Mouse (Mus musculus): Measurements from ENCODE around the gene Sec16b. TPM values are rescaled to one million over a fixed set of nuclear protein-coding genes. Genes with fewer than 3 reads are reported as not detected.

Sec16b gene
- polyA plus RNA-seq, 1 experiment = 1.1 TPM

GRCm38 (mm10) chr1:157481666-157482065 is 24.9 kb upstream of the Sec16b start:
- Histone ChIP-seq H3K27ac (ENCODE audit: insufficient read depth, low read length) (no peak overlapping the region), H3K27me3 (ENCODE audit: control insufficient read depth, insufficient read depth, low read length) (no peaks in the 10 kb centered on the region), H3K36me3 (ENCODE audit: control insufficient read depth, insufficient read depth, low read length) (no peaks in the 10 kb centered on the region), H3K4me1 (ENCODE audit: control insufficient read depth, insufficient read depth, insufficient read length) (no peaks in the 10 kb centered on the region), H3K4me3 (ENCODE audit: extremely low read depth, insufficient read depth, insufficient read length) (no peak overlapping the region)
- TF ChIP-seq POLR2A (IDR thresholded peaks at IDR 0.05; ENCODE audit: low read depth, low read length) (no peak), CTCF (IDR thresholded peaks at IDR 0.05; ENCODE audit: extremely low read depth, insufficient read depth, insufficient read length, insufficient replicate concordance) (no peak)
- 86% methylated on average over 6 of the region's 6 CpGs for WGBS
- DNase-seq (ENCODE audit: low read depth in 1 of 2, low spot score in 2 of 2) = no peak

- H3K27me3 ChIP-seq (ENCODE audit: control insufficient read depth, insufficient read depth, low read length) = no peaks in the 10 kb centered on the region
- no peaks in the 10 kb centered on the region for H3K36me3 ChIP-seq (ENCODE audit: control insufficient read depth, insufficient read depth, low read length)
- TF ChIP-seq CTCF (IDR thresholded peaks at IDR 0.05; ENCODE audit: extremely low read depth, insufficient read depth, insufficient read length, insufficient replicate concordance) (no peak), POLR2A (IDR thresholded peaks at IDR 0.05; ENCODE audit: low read depth, low read length) (no peak)
- H3K4me1 ChIP-seq (ENCODE audit: control insufficient read depth, insufficient read depth, insufficient read length) = no peaks in the 10 kb centered on the region
- H3K4me3 ChIP-seq (ENCODE audit: extremely low read depth, insufficient read depth, insufficient read length) = no peak overlapping the region
- H3K27ac ChIP-seq (ENCODE audit: insufficient read depth, low read length) = no peak overlapping the region
- 90% methylated on average over 4 of the region's 4 CpGs for WGBS
- no peak for DNase-seq (ENCODE audit: low read depth in 1 of 2, low spot score in 2 of 2)
Observed at GRCm38 (mm10) chr1:157484161-157484560, 22.4 kb upstream of the Sec16b start.

- Histone ChIP-seq H3K27ac (ENCODE audit: insufficient read depth, low read length) (no peak overlapping the region), H3K27me3 (ENCODE audit: control insufficient read depth, insufficient read depth, low read length) (no peaks in the 10 kb centered on the region), H3K4me1 (ENCODE audit: control insufficient read depth, insufficient read depth, insufficient read length) (no peaks in the 10 kb centered on the region), H3K4me3 (ENCODE audit: extremely low read depth, insufficient read depth, insufficient read length) (no peak overlapping the region), H3K36me3 (ENCODE audit: control insufficient read depth, insufficient read depth, low read length) (no peaks in the 10 kb centered on the region)
- no peak for DNase-seq (ENCODE audit: low read depth in 1 of 2, low spot score in 2 of 2)
- 73% methylated on average over 1 of the region's 1 CpGs for WGBS
- TF ChIP-seq POLR2A (IDR thresholded peaks at IDR 0.05; ENCODE audit: low read depth, low read length) (no peak), CTCF (IDR thresholded peaks at IDR 0.05; ENCODE audit: extremely low read depth, insufficient read depth, insufficient read length, insufficient replicate concordance) (no peak)
Observed at GRCm38 (mm10) chr1:157500657-157501056, 5.9 kb upstream of the Sec16b start.

GRCm38 (mm10) chr1:157501352-157501945 is 5.1 kb upstream of the Sec16b start:
- 83% methylated on average over 6 of the region's 6 CpGs for WGBS
- Histone ChIP-seq H3K36me3 (ENCODE audit: control insufficient read depth, insufficient read depth, low read length) (no peaks in the 10 kb centered on the region), H3K27me3 (ENCODE audit: control insufficient read depth, insufficient read depth, low read length) (no peaks in the 10 kb centered on the region), H3K4me1 (ENCODE audit: control insufficient read depth, insufficient read depth, insufficient read length) (no peaks in the 10 kb centered on the region), H3K4me3 (ENCODE audit: extremely low read depth, insufficient read depth, insufficient read length) (no peak overlapping the region), H3K27ac (ENCODE audit: insufficient read depth, low read length) (no peak overlapping the region)
- DNase-seq (ENCODE audit: low read depth in 1 of 2, low spot score in 2 of 2) = no peak
- no peak for TF ChIP-seq POLR2A (IDR thresholded peaks at IDR 0.05; ENCODE audit: low read depth, low read length)
- TF ChIP-seq CTCF (IDR thresholded peaks at IDR 0.05; ENCODE audit: extremely low read depth, insufficient read depth, insufficient read length, insufficient replicate concordance) = no peak

GRCm38 (mm10) chr1:157503071-157503470 is 3.5 kb upstream of the Sec16b start:
- no peak overlapping the region for H3K27ac ChIP-seq (ENCODE audit: insufficient read depth, low read length)
- no peak for TF ChIP-seq CTCF (IDR thresholded peaks at IDR 0.05; ENCODE audit: extremely low read depth, insufficient read depth, insufficient read length, insufficient replicate concordance)
- no peak for TF ChIP-seq POLR2A (IDR thresholded peaks at IDR 0.05; ENCODE audit: low read depth, low read length)
- H3K4me1 ChIP-seq (ENCODE audit: control insufficient read depth, insufficient read depth, insufficient read length) = no peaks in the 10 kb centered on the region
- no peak overlapping the region for H3K4me3 ChIP-seq (ENCODE audit: extremely low read depth, insufficient read depth, insufficient read length)
- no peaks in the 10 kb centered on the region for H3K36me3 ChIP-seq (ENCODE audit: control insufficient read depth, insufficient read depth, low read length)
- WGBS = 87% methylated on average over 6 of the region's 6 CpGs
- no peaks in the 10 kb centered on the region for H3K27me3 ChIP-seq (ENCODE audit: control insufficient read depth, insufficient read depth, low read length)
- DNase-seq (ENCODE audit: low read depth in 1 of 2, low spot score in 2 of 2) = no peak

- 82% methylated on average over 4 of the region's 4 CpGs for WGBS
- H3K4me1 ChIP-seq (ENCODE audit: control insufficient read depth, insufficient read depth, insufficient read length) = no peaks in the 10 kb centered on the region
- no peaks in the 10 kb centered on the region for H3K27me3 ChIP-seq (ENCODE audit: control insufficient read depth, insufficient read depth, low read length)
- no peak for DNase-seq (ENCODE audit: low read depth in 1 of 2, low spot score in 2 of 2)
- H3K4me3 ChIP-seq (ENCODE audit: extremely low read depth, insufficient read depth, insufficient read length) = no peak overlapping the region
- TF ChIP-seq POLR2A (IDR thresholded peaks at IDR 0.05; ENCODE audit: low read depth, low read length) = no peak
- TF ChIP-seq CTCF (IDR thresholded peaks at IDR 0.05; ENCODE audit: extremely low read depth, insufficient read depth, insufficient read length, insufficient replicate concordance) = no peak
- H3K27ac ChIP-seq (ENCODE audit: insufficient read depth, low read length) = no peak overlapping the region
- H3K36me3 ChIP-seq (ENCODE audit: control insufficient read depth, insufficient read depth, low read length) = no peaks in the 10 kb centered on the region
Observed at GRCm38 (mm10) chr1:157506995-157507595, 567 bp downstream of the Sec16b start.

GRCm38 (mm10) chr1:157507814-157508213 is 1.3 kb downstream of the Sec16b start:
- H3K27me3 ChIP-seq (ENCODE audit: control insufficient read depth, insufficient read depth, low read length) = no peaks in the 10 kb centered on the region
- no peaks in the 10 kb centered on the region for H3K4me1 ChIP-seq (ENCODE audit: control insufficient read depth, insufficient read depth, insufficient read length)
- 85% methylated on average over 5 of the region's 5 CpGs for WGBS
- H3K27ac ChIP-seq (ENCODE audit: insufficient read depth, low read length) = no peak overlapping the region
- no peaks in the 10 kb centered on the region for H3K36me3 ChIP-seq (ENCODE audit: control insufficient read depth, insufficient read depth, low read length)
- DNase-seq (ENCODE audit: low read depth in 1 of 2, low spot score in 2 of 2) = no peak
- TF ChIP-seq CTCF (IDR thresholded peaks at IDR 0.05; ENCODE audit: extremely low read depth, insufficient read depth, insufficient read length, insufficient replicate concordance) = no peak
- TF ChIP-seq POLR2A (IDR thresholded peaks at IDR 0.05; ENCODE audit: low read depth, low read length) = no peak
- H3K4me3 ChIP-seq (ENCODE audit: extremely low read depth, insufficient read depth, insufficient read length) = no peak overlapping the region; the same call in 1 of the 2 replicates

Data from spleen, adult 2 months (tissue).